Mouse (Mus musculus) small intestine, adult 2 months (tissue): ENCODE data around the gene Kazn. TPM values are rescaled to one million over a fixed set of nuclear protein-coding genes. Genes with fewer than 3 reads are reported as not detected.

Experiments
- H3K27ac ChIP-seq: fragments of 200-500 bp; 2 replicates; pipeline ENCODE4 v1.5.1; 2012; ENCODE audit warnings: low read depth, low read length, control low read depth, inconsistent platforms; ENCODE audit not compliant: insufficient read depth
- H3K27me3 ChIP-seq: fragments of 200-500 bp; 2 replicates; pipeline ENCODE4 v1.6.1; 2012; ENCODE audit warnings: mild to moderate bottlenecking, moderate library complexity, low read length, inconsistent platforms; ENCODE audit not compliant: control insufficient read depth, insufficient read depth
- H3K36me3 ChIP-seq: fragments of 200-500 bp; 2 replicates; pipeline ENCODE4 v1.6.1; 2012; ENCODE audit warnings: mild to moderate bottlenecking, low read length, control low read depth, inconsistent platforms; ENCODE audit not compliant: control insufficient read depth, insufficient read depth
- H3K4me1 ChIP-seq: fragments of 200-500 bp; 2 replicates; pipeline ENCODE4 v1.6.1; 2012; ENCODE audit warnings: low read length, inconsistent platforms, mixed read lengths; ENCODE audit not compliant: control insufficient read depth, insufficient read depth, insufficient read length
- H3K4me3 ChIP-seq: fragments of 200-500 bp; 2 replicates; pipeline ENCODE4 v1.5.1; 2012; ENCODE audit warnings: low read depth, mild to moderate bottlenecking, control low read depth, inconsistent platforms, low read length, moderate library complexity
- CTCF ChIP-seq: fragments of 200-500 bp; IDR thresholded peaks from 2 replicates; pipeline ENCODE4 v1.5.1; 2012; ENCODE audit warnings: low read depth, mild to moderate bottlenecking, control low read depth, inconsistent platforms, low read length, moderate library complexity, mixed read lengths; ENCODE audit not compliant: insufficient replicate concordance, insufficient read length; ENCODE audit errors: extremely low read depth
- POLR2A ChIP-seq: fragments of 200-500 bp; IDR thresholded peaks from 2 replicates; pipeline ENCODE4 v1.6.1; 2012; ENCODE audit warnings: low read depth, mild to moderate bottlenecking, control low read depth, inconsistent platforms, low read length, moderate library complexity
- WGBS: fragments of 180-500 bp; shearing (Covaris S2); methylation state at CpG from one replicate; pipeline ENCODE4 v1.1.7; 2018; 5-methylcytosine and 5-hydroxymethylcytosine counted together
- polyA plus RNA-seq: library from polyadenylated mRNA; depleted of rRNA; stranded (reverse); fragments of >200 nt; gene quantifications from 2 replicates; pipeline ENCODE4 v1.2.3, GENCODE M21; 2012

Kazn gene
- polyA plus RNA-seq, 1 experiment = 15.3 TPM

GRCm38 (mm10) chr4:142181646-142182045 is 57.6 kb downstream of the Kazn start:
- H3K27ac ChIP-seq = no peak overlapping the region
- peaks cover 40% of the 10 kb centered on the region for H3K4me1 ChIP-seq
- no peak overlapping the region for H3K4me3 ChIP-seq
- H3K27me3 ChIP-seq = no peaks in the 10 kb centered on the region
- WGBS = 92% methylated on average over 4 of the region's 4 CpGs
- no peaks in the 10 kb centered on the region for H3K36me3 ChIP-seq
- TF ChIP-seq POLR2A (no peak), CTCF (no peak)

- Histone ChIP-seq H3K27me3 (no peaks in the 10 kb centered on the region), H3K4me3 (no peak overlapping the region), H3K27ac (peak overlapping the region; percentile 14; the same call in 1 of the 2 replicates), H3K4me1 (peaks cover 36% of the 10 kb centered on the region), H3K36me3 (no peaks in the 10 kb centered on the region)
- TF ChIP-seq POLR2A (no peak), CTCF (no peak)
- 89% methylated on average over 9 of the region's 9 CpGs for whole genome bisulfite sequencing
Measured at GRCm38 (mm10) chr4:142180874-142181273, 58.3 kb downstream of the Kazn start.

GRCm38 (mm10) chr4:142180289-142180688 is 58.9 kb downstream of the Kazn start:
- Histone ChIP-seq H3K36me3 (no peaks in the 10 kb centered on the region), H3K4me1 (peaks cover 33% of the 10 kb centered on the region), H3K27me3 (no peaks in the 10 kb centered on the region), H3K4me3 (no peak overlapping the region), H3K27ac (peak overlapping the region; percentile 37)
- 10% methylated on average over 3 of the region's 3 CpGs for WGBS
- TF ChIP-seq POLR2A = no peak
- TF ChIP-seq CTCF = no peak

- peaks cover 31% of the 10 kb centered on the region for H3K4me1 ChIP-seq
- no peaks in the 10 kb centered on the region for H3K36me3 ChIP-seq
- TF ChIP-seq CTCF = no peak
- H3K4me3 ChIP-seq = no peak overlapping the region
- H3K27ac ChIP-seq = peak overlapping the region; percentile 37
- WGBS = 49% methylated on average over 13 of the region's 13 CpGs
- no peaks in the 10 kb centered on the region for H3K27me3 ChIP-seq
Measured at GRCm38 (mm10) chr4:142179531-142179930, 59.7 kb downstream of the Kazn start.

- TF ChIP-seq CTCF (no peak), POLR2A (no peak)
- H3K36me3 ChIP-seq = no peaks in the 10 kb centered on the region
- H3K4me1 ChIP-seq = peaks cover 45% of the 10 kb centered on the region
- 84% methylated on average over 3 of the region's 3 CpGs for WGBS
- no peak overlapping the region for H3K27ac ChIP-seq
- no peak overlapping the region for H3K4me3 ChIP-seq
- no peaks in the 10 kb centered on the region for H3K27me3 ChIP-seq
Measured at GRCm38 (mm10) chr4:142176732-142177131, 62.5 kb downstream of the Kazn start.

DNA sequence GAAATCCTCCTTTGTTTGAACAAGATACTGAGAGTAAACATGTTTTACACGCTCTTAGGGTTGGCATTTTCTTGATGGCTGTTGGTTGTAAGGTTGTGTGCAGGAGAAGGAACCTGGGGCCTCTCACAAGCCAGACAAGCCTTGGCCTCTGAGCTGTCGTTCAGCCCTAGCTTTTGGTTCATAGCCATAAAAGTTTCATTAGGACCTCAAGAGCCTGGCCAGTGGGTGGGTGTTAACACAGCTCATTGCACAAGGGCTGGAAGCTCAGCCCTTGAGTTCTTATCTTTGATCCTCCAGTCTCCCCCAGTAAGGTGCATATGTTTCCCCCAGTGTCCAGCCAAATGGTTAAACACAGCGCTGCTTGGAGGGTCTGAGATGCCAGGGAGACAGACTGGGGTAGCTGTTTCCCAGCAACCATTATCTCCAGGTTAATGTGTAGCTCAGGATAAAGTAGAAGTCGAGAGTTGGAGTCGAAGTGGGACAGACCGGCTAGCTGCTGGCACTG is 65.2 kb downstream of the Kazn start:
- TF ChIP-seq CTCF (no peak; the same call in 1 of the 2 replicates), POLR2A (no peak)
- H3K4me1 ChIP-seq = peaks cover 39% of the 10 kb centered on the region
- H3K27me3 ChIP-seq = no peaks in the 10 kb centered on the region
- H3K4me3 ChIP-seq = no peak overlapping the region
- 22% methylated on average over 6 of the region's 6 CpGs for WGBS
- H3K36me3 ChIP-seq = no peaks in the 10 kb centered on the region
- peak overlapping the region; percentile 51; the same call in 1 of the 2 replicates for H3K27ac ChIP-seq

DNA sequence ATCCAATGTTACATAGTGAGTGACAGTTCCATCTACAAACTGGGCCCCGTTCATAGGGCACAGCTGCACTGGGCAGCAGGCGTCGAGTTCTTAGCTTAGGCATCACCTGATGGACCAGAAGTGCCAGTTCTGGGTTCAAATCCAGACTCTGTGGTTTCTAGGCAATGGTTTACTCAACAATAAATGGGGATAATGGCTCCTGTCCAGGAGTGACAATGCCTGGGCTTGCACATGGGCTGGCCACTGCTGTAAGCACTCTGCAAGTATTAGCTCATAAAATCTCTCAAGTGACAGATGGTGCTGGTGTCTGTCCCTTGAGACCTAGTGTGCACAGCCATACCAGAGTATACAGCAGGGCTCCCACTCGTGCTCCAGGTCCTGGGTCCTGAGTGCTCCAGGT is 66.3 kb downstream of the Kazn start:
- Histone ChIP-seq H3K4me1 (peaks cover 35% of the 10 kb centered on the region), H3K36me3 (no peaks in the 10 kb centered on the region), H3K27me3 (no peaks in the 10 kb centered on the region), H3K27ac (no peak overlapping the region), H3K4me3 (no peak overlapping the region)
- TF ChIP-seq CTCF (no peak), POLR2A (no peak)
- WGBS = 56% methylated on average over 4 of the region's 4 CpGs
